Mouse (Mus musculus): ENCODE data around the gene Wipi1. TPM values are rescaled to one million over a fixed set of nuclear protein-coding genes. Genes with fewer than 3 reads are reported as not detected.

Gene Wipi1
- polyA plus RNA-seq, 1 experiment, result 87.9 TPM

DNA sequence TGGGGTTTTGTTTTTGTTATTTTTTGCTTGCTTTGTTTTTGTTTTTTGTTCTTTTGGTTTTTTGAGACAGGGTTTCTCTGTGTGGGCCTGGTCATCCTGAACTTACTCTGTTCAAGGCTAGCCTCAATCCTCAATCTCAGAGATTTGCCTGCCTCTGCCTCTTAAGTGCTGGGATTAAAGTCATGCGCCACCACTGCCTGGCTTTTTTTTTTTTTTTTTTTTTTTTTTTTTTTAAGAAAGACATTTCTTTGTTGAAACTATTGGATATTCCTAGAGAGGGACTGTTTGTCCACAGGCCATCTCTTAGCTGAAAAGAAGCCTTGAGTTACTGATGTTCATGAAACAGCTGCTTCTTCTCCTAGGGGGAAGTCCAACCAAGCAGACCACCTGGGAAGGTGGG lies 64.1 kb downstream of the Wipi1 start:
- Histone ChIP-seq H3K4me3 (ENCODE audit: insufficient read depth, low read length) (no peak overlapping the region), H3K4me1 (ENCODE audit: control insufficient read depth, insufficient read depth, low read length) (no peaks in the 10 kb centered on the region), H3K27ac (ENCODE audit: insufficient read depth, low read length) (no peak overlapping the region)
- TF ChIP-seq POLR2A (IDR thresholded peaks at IDR 0.05; ENCODE audit: low read depth, low read length) (no peak), CTCF (IDR thresholded peaks at IDR 0.05; ENCODE audit: borderline replicate concordance, insufficient read depth, low read length) (no peak)

DNA sequence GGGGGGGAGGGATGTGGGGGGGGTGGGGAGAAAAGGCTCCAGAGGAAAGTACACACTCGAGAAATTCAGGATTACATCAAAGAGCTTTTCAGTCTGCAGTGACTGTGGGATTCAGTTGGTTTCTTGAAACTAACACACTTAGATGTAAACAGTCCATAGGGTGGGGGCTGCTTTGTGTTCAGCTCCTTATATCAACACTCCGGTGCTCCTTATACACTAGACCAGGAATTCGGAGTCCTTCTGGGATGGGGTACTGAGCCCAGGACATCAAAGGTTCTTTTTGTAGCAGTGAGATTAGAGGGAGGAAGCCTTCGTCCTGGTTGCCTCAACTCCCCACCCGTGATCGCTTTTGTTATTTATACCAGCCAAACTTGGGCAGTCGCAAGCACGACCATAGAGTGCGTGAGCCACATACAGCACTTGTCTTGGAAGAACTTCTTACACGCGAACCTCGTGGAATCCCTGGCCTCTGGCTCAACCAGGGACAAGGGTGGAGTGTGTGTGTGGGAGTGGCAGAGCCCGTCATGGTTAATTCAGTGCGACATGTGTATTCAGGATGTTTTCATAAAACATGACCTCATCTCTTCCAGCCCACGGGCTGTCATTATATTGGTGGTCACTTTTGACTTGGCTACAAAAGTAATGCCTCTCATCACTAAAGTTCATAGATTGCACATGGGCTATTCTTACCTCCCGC lies 65.3 kb downstream of the Wipi1 start:
- Histone ChIP-seq H3K4me1 (ENCODE audit: control insufficient read depth, insufficient read depth, low read length) (no peaks in the 10 kb centered on the region), H3K27ac (ENCODE audit: insufficient read depth, low read length) (no peak overlapping the region), H3K4me3 (ENCODE audit: insufficient read depth, low read length) (no peak overlapping the region)
- no peak for TF ChIP-seq CTCF (IDR thresholded peaks at IDR 0.05; ENCODE audit: borderline replicate concordance, insufficient read depth, low read length)
- no peak for TF ChIP-seq POLR2A (IDR thresholded peaks at IDR 0.05; ENCODE audit: low read depth, low read length)

DNA sequence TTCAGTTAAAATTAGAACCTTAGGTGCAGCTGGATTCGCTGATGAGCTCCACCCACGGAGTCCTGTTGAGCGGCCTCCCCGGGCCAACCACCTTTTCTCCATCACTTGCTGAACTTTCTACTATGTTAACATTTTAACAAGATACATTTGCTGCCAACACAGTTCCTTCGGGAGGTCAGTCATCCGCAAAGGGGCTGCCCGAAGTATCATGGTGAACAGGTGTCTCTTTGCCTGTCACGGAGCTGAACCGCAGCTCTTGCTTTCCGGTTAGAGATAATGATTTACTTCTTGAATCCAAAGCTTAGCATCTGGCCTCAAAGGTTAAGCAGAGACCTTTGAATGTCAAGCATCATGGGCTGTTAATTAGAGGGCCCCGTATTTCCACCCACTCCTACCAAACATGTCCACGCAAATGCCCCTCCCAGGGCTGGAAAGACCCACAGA lies 66.0 kb downstream of the Wipi1 start:
- Histone ChIP-seq H3K27ac (ENCODE audit: insufficient read depth, low read length) (no peak overlapping the region), H3K4me3 (ENCODE audit: insufficient read depth, low read length) (no peak overlapping the region), H3K4me1 (ENCODE audit: control insufficient read depth, insufficient read depth, low read length) (no peaks in the 10 kb centered on the region)
- TF ChIP-seq POLR2A (IDR thresholded peaks at IDR 0.05; ENCODE audit: low read depth, low read length), result no peak
- TF ChIP-seq CTCF (IDR thresholded peaks at IDR 0.05; ENCODE audit: borderline replicate concordance, insufficient read depth, low read length), result no peak

DNA sequence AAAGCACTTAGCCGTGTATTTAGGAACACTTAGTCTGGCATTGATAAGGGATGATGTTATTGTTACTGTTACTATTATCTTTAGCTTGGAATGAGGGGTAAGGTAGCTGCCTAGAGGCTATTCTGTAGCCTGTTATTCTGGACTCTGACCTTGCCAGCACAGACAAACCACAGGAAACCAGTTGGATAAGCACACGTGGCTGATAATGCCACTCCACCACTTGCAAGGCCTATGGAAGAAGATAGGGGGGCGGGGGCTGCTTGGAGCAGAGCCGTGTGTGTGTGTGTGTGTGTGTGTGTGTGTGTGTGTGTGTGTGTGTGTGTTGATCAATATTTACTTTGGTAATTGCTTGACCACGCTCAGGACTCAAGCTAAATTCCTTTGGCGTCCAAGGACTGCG lies 66.5 kb downstream of the Wipi1 start:
- H3K4me1 ChIP-seq (ENCODE audit: control insufficient read depth, insufficient read depth, low read length), result no peaks in the 10 kb centered on the region
- no peak overlapping the region for H3K4me3 ChIP-seq (ENCODE audit: insufficient read depth, low read length)
- TF ChIP-seq POLR2A (IDR thresholded peaks at IDR 0.05; ENCODE audit: low read depth, low read length), result no peak
- H3K27ac ChIP-seq (ENCODE audit: insufficient read depth, low read length), result no peak overlapping the region

DNA sequence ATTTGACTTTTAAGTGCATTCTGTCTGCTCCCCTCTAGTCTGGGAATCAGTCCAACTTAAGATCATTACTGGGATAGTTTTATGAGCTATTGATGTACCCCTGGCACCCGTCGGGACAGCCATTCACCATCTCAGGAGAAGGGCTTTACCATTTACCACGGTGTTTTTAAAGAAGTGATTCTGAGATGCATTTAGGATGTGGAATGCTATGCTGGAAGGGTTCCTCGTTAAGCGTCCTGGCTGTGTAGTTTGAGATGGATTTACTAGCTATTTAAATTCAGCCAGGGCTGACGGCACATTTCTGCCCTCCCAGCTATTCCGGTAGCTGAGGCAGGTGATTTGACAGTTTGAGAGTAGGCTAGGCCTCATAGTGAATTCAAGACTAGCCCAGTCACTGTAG lies 67.3 kb downstream of the Wipi1 start:
- TF ChIP-seq CTCF (IDR thresholded peaks at IDR 0.05; ENCODE audit: borderline replicate concordance, insufficient read depth, low read length), result no peak
- TF ChIP-seq POLR2A (IDR thresholded peaks at IDR 0.05; ENCODE audit: low read depth, low read length), result no peak

DNA sequence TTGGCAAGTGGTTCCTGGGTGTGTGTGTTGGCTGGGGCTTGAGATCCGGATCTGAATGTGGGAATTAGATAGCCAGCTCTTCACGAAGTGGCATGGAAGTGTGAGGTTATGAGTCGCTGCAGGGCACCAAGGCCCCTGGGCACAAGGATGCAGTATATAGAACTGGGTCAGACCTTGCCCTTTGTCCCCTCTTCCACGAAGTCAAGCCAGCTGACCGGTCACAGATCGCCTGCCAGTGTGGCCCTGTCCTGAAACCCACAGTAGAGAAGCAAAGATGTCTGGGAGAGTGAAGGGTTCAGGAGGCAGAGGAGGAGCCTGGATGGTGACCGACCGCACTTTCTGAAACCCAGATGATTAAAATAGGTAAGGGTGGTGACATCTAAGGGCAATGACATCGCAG lies 68.3 kb downstream of the Wipi1 start:
- Histone ChIP-seq H3K27ac (ENCODE audit: insufficient read depth, low read length) (no peak overlapping the region), H3K4me3 (ENCODE audit: insufficient read depth, low read length) (no peak overlapping the region), H3K4me1 (ENCODE audit: control insufficient read depth, insufficient read depth, low read length) (no peaks in the 10 kb centered on the region)
- TF ChIP-seq POLR2A (IDR thresholded peaks at IDR 0.05; ENCODE audit: low read depth, low read length) (no peak), CTCF (IDR thresholded peaks at IDR 0.05; ENCODE audit: borderline replicate concordance, insufficient read depth, low read length) (no peak)

More for the DNA sequence above, 67.3 kb downstream of the Wipi1 start:
- H3K4me3 ChIP-seq (ENCODE audit: insufficient read depth, low read length), result no peak overlapping the region
- no peak overlapping the region for H3K27ac ChIP-seq (ENCODE audit: insufficient read depth, low read length)
- no peaks in the 10 kb centered on the region for H3K4me1 ChIP-seq (ENCODE audit: control insufficient read depth, insufficient read depth, low read length)

DNA sequence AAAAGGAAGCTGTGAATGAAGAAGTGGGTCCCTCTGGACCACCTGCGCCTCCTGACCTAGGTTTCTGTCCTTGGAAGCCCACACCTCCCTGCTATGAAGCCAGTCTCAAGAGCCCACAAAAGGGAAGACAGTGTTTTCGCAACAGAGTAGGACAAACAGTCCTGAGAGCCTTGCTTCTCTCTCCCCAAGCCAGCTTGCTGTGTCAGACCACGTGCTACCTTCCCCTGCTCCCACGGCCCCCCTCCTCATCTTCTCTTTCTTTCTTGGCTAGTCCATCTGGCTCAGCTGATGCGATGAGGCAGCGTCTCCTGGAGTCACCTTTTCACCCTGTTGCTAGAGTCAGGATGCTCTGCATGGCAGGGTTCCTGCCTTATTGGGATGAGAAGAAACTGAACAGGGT lies 72.5 kb downstream of the Wipi1 start:
- Histone ChIP-seq H3K27ac (ENCODE audit: insufficient read depth, low read length) (no peak overlapping the region), H3K4me3 (ENCODE audit: insufficient read depth, low read length) (no peak overlapping the region), H3K4me1 (ENCODE audit: control insufficient read depth, insufficient read depth, low read length) (no peaks in the 10 kb centered on the region)
- TF ChIP-seq CTCF (IDR thresholded peaks at IDR 0.05; ENCODE audit: borderline replicate concordance, insufficient read depth, low read length), result no peak
- TF ChIP-seq POLR2A (IDR thresholded peaks at IDR 0.05; ENCODE audit: low read depth, low read length), result no peak

DNA sequence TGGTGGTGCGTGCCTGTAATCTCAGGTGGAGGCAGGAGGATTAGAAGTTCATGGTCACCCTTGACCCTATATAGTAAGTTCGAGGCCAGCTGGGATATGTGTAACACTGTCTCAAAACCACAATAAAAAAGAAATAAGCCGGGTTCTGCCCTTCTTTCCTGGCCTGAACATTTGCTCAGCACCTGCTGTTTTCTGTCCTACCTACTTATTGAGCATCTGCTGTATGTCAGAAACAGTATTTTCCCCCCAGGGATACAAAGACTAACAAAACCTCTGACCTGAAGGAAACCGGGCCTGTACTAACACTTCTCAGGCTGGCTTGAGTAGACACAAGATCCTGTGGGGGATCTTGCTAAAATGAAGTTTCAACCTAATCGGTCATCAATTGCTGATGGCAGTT lies 74.8 kb downstream of the Wipi1 start:
- TF ChIP-seq POLR2A (IDR thresholded peaks at IDR 0.05; ENCODE audit: low read depth, low read length) (no peak), CTCF (IDR thresholded peaks at IDR 0.05; ENCODE audit: borderline replicate concordance, insufficient read depth, low read length) (no peak)
- Histone ChIP-seq H3K27ac (ENCODE audit: insufficient read depth, low read length) (no peak overlapping the region), H3K4me3 (ENCODE audit: insufficient read depth, low read length) (no peak overlapping the region), H3K4me1 (ENCODE audit: control insufficient read depth, insufficient read depth, low read length) (no peaks in the 10 kb centered on the region)

DNA sequence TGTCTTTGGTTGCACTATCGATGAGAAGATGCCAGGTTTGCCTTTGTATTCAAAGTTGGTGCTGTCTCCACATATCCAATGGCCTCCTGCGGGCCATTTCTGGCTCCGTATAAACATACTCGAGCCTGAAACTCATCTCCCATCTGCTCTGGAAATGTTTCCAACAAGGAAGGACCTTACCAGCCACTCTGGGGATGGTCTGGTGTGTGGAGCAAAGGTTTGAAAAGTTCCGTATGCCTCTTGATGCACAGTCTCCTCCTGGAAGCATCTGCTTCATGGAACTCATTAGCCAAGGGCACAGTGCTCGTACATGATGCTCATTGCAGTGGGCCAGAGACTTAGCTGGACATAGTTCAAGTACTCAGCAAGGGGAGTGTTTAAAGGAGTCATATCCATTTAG lies 75.8 kb downstream of the Wipi1 start:
- Histone ChIP-seq H3K4me3 (ENCODE audit: insufficient read depth, low read length) (no peak overlapping the region), H3K4me1 (ENCODE audit: control insufficient read depth, insufficient read depth, low read length) (no peaks in the 10 kb centered on the region), H3K27ac (ENCODE audit: insufficient read depth, low read length) (no peak overlapping the region)
- TF ChIP-seq POLR2A (IDR thresholded peaks at IDR 0.05; ENCODE audit: low read depth, low read length) (no peak), CTCF (IDR thresholded peaks at IDR 0.05; ENCODE audit: borderline replicate concordance, insufficient read depth, low read length) (no peak)

DNA sequence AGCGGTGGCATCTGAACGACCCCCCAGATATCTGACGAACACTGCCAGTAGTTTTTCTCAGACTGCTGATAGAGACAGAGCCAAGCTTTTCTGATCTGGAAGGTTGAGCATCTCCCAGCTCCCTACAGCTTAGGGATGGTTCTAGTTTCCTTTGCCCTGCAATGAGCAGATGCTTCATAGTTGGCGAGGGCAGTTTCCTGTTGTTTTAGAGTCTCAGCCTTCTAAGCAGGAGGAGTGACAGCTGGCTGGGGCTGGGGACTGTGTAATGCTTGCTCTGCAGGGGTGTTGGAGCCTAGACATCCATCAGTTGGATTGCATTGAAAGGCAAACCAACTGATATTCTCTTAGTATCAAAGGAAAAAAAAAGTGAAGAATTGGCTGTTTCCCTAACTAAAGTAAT lies 81.7 kb downstream of the Wipi1 start:
- Histone ChIP-seq H3K4me1 (ENCODE audit: control insufficient read depth, insufficient read depth, low read length) (no peaks in the 10 kb centered on the region), H3K4me3 (ENCODE audit: insufficient read depth, low read length) (no peak overlapping the region), H3K27ac (ENCODE audit: insufficient read depth, low read length) (no peak overlapping the region)
- TF ChIP-seq CTCF (IDR thresholded peaks at IDR 0.05; ENCODE audit: borderline replicate concordance, insufficient read depth, low read length) (no peak), POLR2A (IDR thresholded peaks at IDR 0.05; ENCODE audit: low read depth, low read length) (no peak)
